Mouse (Mus musculus) heart, adult 2 months (tissue): ENCODE measurements around the gene Pklr.

Experiments used
- EP300 ChIP-seq: fragments of 200-500 bp; IDR thresholded peaks from 2 replicates; pipeline ENCODE4 v1.6.1; 2011; ENCODE audit warnings: low read depth, low read length, control low read depth; ENCODE audit not compliant: insufficient read depth
- POLR2A ChIP-seq: fragments of 200-500 bp; IDR thresholded peaks from 2 replicates; pipeline ENCODE4 v1.6.1; 2011; ENCODE audit warnings: mild to moderate bottlenecking, low read depth, low read length, control low read depth; ENCODE audit not compliant: insufficient read depth

- TF ChIP-seq EP300 (no peak), POLR2A (no peak)
These were observed at the start of gene Pklr for GRCm38 (mm10) chr3:89135958-89136357.
